Mouse (Mus musculus) retina, postnatal 7 days (tissue): ENCODE results near the gene Ctbs.
A peak's percentile ranks its signal among the peaks of the same experiment; 100 is the strongest.

Source experiments
- DNase-seq: peaks from one replicate; pipeline ENCODE4 v3.0.0-alpha.2; 2012; ENCODE audit warnings: low read depth, low spot score

Gene Ctbs

GRCm38 (mm10) chr3:146433681-146434350 is 15.8 kb upstream of the Ctbs start:
- DNase-seq, result no peak

- no peak for DNase-seq
Observed at GRCm38 (mm10) chr3:146434686-146435085, 14.9 kb upstream of the Ctbs start.

- DNase-seq, result no peak
Observed at GRCm38 (mm10) chr3:146435533-146435932, 14.1 kb upstream of the Ctbs start.

GRCm38 (mm10) chr3:146436114-146436513 is 13.5 kb upstream of the Ctbs start:
- no peak for DNase-seq

- no peak for DNase-seq
Observed at GRCm38 (mm10) chr3:146440011-146440410, 9.6 kb upstream of the Ctbs start.

- DNase-seq, result no peak
Observed at GRCm38 (mm10) chr3:146440422-146440821, 9.2 kb upstream of the Ctbs start.

GRCm38 (mm10) chr3:146442484-146442883 is 7.1 kb upstream of the Ctbs start:
- DNase-seq, result no peak

GRCm38 (mm10) chr3:146442936-146443335 is 6.7 kb upstream of the Ctbs start:
- DNase-seq, result no peak

GRCm38 (mm10) chr3:146443380-146443779 is 6.2 kb upstream of the Ctbs start:
- DNase-seq, result no peak

GRCm38 (mm10) chr3:146444880-146445279 is 4.7 kb upstream of the Ctbs start:
- no peak for DNase-seq

- no peak for DNase-seq
Observed at GRCm38 (mm10) chr3:146447156-146447555, 2.4 kb upstream of the Ctbs start.

GRCm38 (mm10) chr3:146447598-146447997 is 2.0 kb upstream of the Ctbs start:
- DNase-seq, result no peak

GRCm38 (mm10) chr3:146448372-146448771 is 1.2 kb upstream of the Ctbs start:
- no peak for DNase-seq

- DNase-seq, result no peak
Observed at GRCm38 (mm10) chr3:146448969-146449368, 626 bp upstream of the Ctbs start.

GRCm38 (mm10) chr3:146450371-146450841 is 811 bp downstream of the Ctbs start:
- peak; percentile 77 for DNase-seq

GRCm38 (mm10) chr3:146451375-146451774 is 1.8 kb downstream of the Ctbs start:
- no peak for DNase-seq

GRCm38 (mm10) chr3:146462939-146463338 is 13.3 kb downstream of the Ctbs start:
- no peak for DNase-seq

GRCm38 (mm10) chr3:146469226-146469625 is 19.6 kb downstream of the Ctbs start:
- DNase-seq, result no peak

GRCm38 (mm10) chr3:146472657-146473056 is 23.1 kb downstream of the Ctbs start:
- DNase-seq, result no peak

GRCm38 (mm10) chr3:146473741-146474140 is 24.1 kb downstream of the Ctbs start:
- no peak for DNase-seq

- no peak for DNase-seq
Observed at GRCm38 (mm10) chr3:146474428-146474827, 24.8 kb downstream of the Ctbs start.

- DNase-seq, result no peak
Observed at GRCm38 (mm10) chr3:146482044-146482443, 32.4 kb downstream of the Ctbs start.

GRCm38 (mm10) chr3:146486464-146486863 is 36.9 kb downstream of the Ctbs start:
- no peak for DNase-seq

- peak; percentile 13 for DNase-seq
Observed at GRCm38 (mm10) chr3:146494941-146495340, 45.3 kb downstream of the Ctbs start.
